Mouse (Mus musculus) G1E (cell line): ENCODE measurements around the gene Naa15. TPM values are rescaled to one million over a fixed set of nuclear protein-coding genes. Genes with fewer than 3 reads are reported as not detected.

Experiments used
- ATAC-seq: 2 replicates; pipeline ENCODE4 v1.8.0; 2016; ENCODE audit warnings: mild to moderate bottlenecking; ENCODE audit not compliant: insufficient number of reproducible peaks, poor library complexity, low FRiP score, severe bottlenecking; ENCODE audit errors: extremely low read depth
- DNase-seq: peaks from one replicate; pipeline ENCODE4 v3.0.0; 2012; ENCODE audit warnings: low spot score
- H3K27me3 ChIP-seq: 2 replicates; pipeline ENCODE4 v1.6.1; 2012; ENCODE audit warnings: mild to moderate bottlenecking, low read length, inconsistent platforms; ENCODE audit not compliant: insufficient read depth
- H3K36me3 ChIP-seq: replicated peaks from 2 replicates; pipeline ENCODE3; 2012; ENCODE audit warnings: mild to moderate bottlenecking, inconsistent platforms
- H3K4me1 ChIP-seq: 2 replicates; pipeline ENCODE4 v1.6.1; 2012; ENCODE audit warnings: low read depth, low read length, inconsistent platforms, mixed read lengths; ENCODE audit not compliant: insufficient read depth
- H3K4me3 ChIP-seq: 2 replicates; pipeline ENCODE4 v1.5.1; 2012; ENCODE audit warnings: low read depth, mild to moderate bottlenecking, inconsistent platforms, low read length, moderate library complexity, mixed read lengths
- H3K9me3 ChIP-seq: replicated peaks from 2 replicates; pipeline ENCODE4 v1.6.1; 2012; ENCODE audit warnings: inconsistent platforms
- CTCF ChIP-seq: IDR thresholded peaks from 2 replicates; pipeline ENCODE4 v1.5.1; 2012; ENCODE audit warnings: low read depth, low read length, inconsistent platforms, mixed read lengths
- GATA1 ChIP-seq: IDR thresholded peaks from 2 replicates; pipeline ENCODE4 v1.6.1; 2012; ENCODE audit warnings: borderline replicate concordance, low read length, inconsistent platforms, mixed read lengths
- GATA2 ChIP-seq: IDR thresholded peaks from 2 replicates; pipeline ENCODE4 v1.6.1; 2012; ENCODE audit warnings: low read depth, low read length, inconsistent platforms, borderline replicate concordance
- POLR2AphosphoS5 ChIP-seq: IDR thresholded peaks from 2 replicates; pipeline ENCODE4 v1.6.1; 2012; ENCODE audit warnings: low read depth, low read length, inconsistent platforms; ENCODE audit not compliant: insufficient replicate concordance
- TAL1 ChIP-seq: conservative IDR thresholded peaks from 2 replicates; pipeline ENCODE4 v1.6.1; 2012; ENCODE audit warnings: low read depth, low read length, inconsistent platforms, mixed read lengths
- polyA plus RNA-seq: library from polyadenylated mRNA; stranded (reverse); fragments of >175 nt; gene quantifications from 2 replicates; pipeline ENCODE4 v1.2.3, GENCODE M21; 2012
- total RNA-seq, 2 experiments: library from RNA; stranded (forward) in 1 of 2; stranded (reverse) in 1 of 2; fragments of 200-1000 nt in 1 of 2; fragments of >200 nt in 1 of 2; fragmentation: Nextera tagmentation in 1 of 2; gene quantifications; 2 replicates each; pipeline ENCODE4 v1.2.3; 2014 to 2017

Naa15 gene
- total and polyA plus RNA-seq, 3 experiments, result 28.6 to 138 (median 63.5) TPM

DNA sequence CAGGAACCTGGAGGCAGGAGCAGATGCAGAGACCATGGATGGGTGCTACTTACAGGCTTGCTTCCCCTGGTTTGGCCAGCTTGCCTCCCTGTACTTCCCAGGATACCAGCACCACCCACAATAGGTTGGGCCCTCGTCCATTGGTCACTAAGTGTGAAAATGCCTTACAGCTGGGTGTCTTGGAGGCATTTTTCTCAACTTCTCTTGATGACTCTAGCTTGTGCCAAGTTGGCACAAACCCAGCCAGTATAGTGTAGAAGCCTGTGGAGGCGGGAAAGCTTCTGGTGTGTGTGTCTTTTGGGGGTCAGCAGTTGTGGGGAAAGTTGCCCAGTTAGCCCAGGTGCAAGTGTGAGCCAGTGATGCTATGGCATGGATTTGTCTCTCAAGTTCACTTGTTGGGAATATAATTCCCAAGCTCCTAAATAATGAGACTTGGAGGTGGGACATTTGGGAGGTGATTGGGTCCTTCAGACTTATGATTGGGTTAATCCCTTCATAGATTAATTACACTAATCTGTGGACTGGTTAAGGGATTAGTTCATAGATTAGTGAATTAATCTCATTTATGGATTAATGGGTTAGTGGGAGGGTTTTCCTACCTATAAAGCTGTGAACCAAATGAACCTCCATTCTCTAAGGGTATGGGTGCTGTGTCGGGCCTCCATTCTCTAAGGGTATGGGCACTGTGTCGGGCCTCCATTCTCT is 71.7 kb downstream of the Naa15 start:
- Histone ChIP-seq H3K36me3 (peaks cover 32% of the 10 kb centered on the region), H3K4me3 (no peak overlapping the region), H3K9me3 (no peaks in the 10 kb centered on the region), H3K27me3 (no peaks in the 10 kb centered on the region), H3K4me1 (peaks cover 28% of the 10 kb centered on the region)
- ATAC-seq (no peak), DNase-seq (no peak)
- TF ChIP-seq TAL1, result no peak
- TF ChIP-seq GATA2, result no peak
- TF ChIP-seq POLR2AphosphoS5, result no peak
- TF ChIP-seq GATA1, result no peak
- TF ChIP-seq CTCF, result no peak

DNA sequence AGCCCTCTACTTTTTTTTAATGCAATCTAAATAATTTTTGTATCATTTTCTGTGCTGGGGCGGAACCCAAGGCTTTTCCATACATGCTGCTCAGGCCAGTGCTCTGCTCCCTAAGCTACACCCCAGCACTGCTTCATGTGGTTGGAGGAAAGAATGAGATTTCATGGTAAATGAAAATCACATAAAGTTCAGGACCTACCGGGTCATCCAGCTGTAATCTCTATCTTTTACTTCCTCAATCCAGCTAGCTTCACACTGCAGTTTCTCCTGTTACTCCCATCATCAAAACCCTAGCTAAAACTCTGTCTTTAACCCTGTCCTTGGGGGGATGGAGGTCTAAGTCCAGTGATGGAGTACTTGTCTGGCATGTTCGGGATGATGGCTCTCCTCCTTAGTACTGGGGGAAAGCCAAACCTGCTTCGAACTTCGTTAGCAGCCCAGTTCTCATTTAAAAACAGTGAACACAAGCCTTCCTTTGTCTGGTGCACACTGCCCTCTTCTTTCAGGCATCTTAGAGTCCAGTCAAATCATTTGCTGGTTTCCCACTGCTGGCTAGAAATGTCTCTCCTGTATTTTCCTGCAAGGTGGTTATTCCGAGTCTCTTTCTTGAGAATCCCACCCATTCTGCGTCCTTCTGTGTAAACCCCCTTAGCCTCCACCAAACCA is 75.3 kb downstream of the Naa15 start:
- peaks cover 9% of the 10 kb centered on the region for H3K4me1 ChIP-seq
- no peak for ATAC-seq
- H3K36me3 ChIP-seq, result peaks cover 62% of the 10 kb centered on the region
- DNase-seq, result no peak
- TF ChIP-seq CTCF, result no peak
- TF ChIP-seq POLR2AphosphoS5, result no peak
- no peak for TF ChIP-seq GATA2
- no peak for TF ChIP-seq GATA1
- TF ChIP-seq TAL1, result no peak
- H3K4me3 ChIP-seq, result no peak overlapping the region
- H3K27me3 ChIP-seq, result no peaks in the 10 kb centered on the region
- no peaks in the 10 kb centered on the region for H3K9me3 ChIP-seq

DNA sequence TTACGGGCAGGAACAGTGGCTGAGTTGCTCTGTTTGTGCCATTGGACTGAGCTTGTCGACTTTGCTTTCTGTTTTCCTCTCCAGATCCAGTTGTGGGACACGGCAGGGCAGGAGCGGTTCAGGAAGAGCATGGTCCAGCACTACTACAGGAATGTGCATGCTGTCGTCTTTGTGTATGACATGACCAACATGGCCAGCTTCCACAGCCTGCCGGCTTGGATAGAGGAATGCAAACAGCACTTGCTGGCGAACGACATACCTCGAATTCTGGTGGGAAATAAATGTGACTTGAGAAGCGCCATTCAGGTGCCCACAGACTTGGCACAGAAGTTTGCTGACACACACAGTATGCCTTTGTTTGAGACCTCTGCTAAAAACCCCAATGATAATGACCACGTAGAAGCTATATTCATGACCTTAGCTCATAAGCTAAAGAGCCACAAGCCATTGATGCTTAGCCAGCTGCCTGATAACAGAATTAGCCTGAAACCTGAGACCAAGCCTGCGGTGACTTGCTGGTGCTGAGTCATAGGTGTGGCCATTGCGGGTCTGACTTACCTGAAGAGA is 78.4 kb downstream of the Naa15 start:
- Histone ChIP-seq H3K27me3 (no peaks in the 10 kb centered on the region), H3K4me1 (peaks cover 2% of the 10 kb centered on the region; the same call in 1 of the 2 replicates), H3K4me3 (no peak overlapping the region), H3K36me3 (peaks cover 57% of the 10 kb centered on the region), H3K9me3 (no peaks in the 10 kb centered on the region)
- no peak for TF ChIP-seq GATA1
- TF ChIP-seq CTCF, result no peak
- TF ChIP-seq POLR2AphosphoS5, result no peak
- TF ChIP-seq GATA2, result no peak
- no peak for TF ChIP-seq TAL1
- no peak for ATAC-seq
- no peak for DNase-seq

DNA sequence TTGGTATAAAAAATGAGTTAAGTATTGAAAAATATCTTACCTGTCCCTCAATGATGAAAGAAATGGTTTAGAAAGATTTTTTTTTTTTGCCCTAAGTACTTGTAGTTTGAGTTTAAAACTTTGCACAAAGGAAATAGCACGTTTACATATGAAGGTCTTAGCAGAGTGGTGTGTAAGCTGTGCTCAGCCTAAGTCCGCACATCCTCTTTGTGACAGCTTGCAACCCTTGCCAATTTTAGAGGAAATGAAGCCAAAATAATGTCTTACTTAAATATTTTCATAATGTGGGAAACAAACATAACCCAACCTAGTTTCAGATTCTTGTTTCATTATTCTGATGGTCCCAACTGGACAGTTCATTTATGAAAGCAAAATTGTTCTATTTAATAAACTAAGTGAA is 79.5 kb downstream of the Naa15 start:
- Histone ChIP-seq H3K4me3 (no peak overlapping the region), H3K4me1 (peaks cover 2% of the 10 kb centered on the region; the same call in 1 of the 2 replicates), H3K9me3 (no peaks in the 10 kb centered on the region), H3K27me3 (no peaks in the 10 kb centered on the region), H3K36me3 (peaks cover 54% of the 10 kb centered on the region)
- DNase-seq, result no peak
- no peak for ATAC-seq
- no peak for TF ChIP-seq GATA1
- no peak for TF ChIP-seq CTCF
- TF ChIP-seq TAL1, result no peak
- TF ChIP-seq POLR2AphosphoS5, result no peak
- TF ChIP-seq GATA2, result no peak

DNA sequence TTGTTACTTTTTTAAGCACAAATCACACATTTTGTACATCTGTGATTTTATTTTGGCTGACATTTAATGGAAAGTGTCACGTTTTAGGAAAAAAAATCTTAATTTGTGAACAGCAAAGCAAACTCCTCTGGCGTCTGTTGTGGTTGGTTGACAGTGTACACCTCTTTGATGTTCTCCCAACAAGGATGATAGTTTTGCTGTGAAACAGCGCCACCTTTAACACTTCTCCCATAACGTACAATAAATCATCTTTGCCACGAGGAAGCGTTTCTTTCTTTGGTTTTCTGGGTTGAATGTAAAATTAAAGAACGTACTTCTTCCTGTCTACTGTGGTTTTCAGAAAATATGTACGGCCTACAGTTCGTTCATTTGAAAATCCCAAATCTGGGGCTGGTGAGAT is 80.7 kb downstream of the Naa15 start:
- Histone ChIP-seq H3K27me3 (no peaks in the 10 kb centered on the region), H3K4me3 (no peak overlapping the region), H3K4me1 (peaks cover 2% of the 10 kb centered on the region; the same call in 1 of the 2 replicates), H3K36me3 (peaks cover 50% of the 10 kb centered on the region), H3K9me3 (no peaks in the 10 kb centered on the region)
- TF ChIP-seq GATA1, result no peak
- TF ChIP-seq TAL1, result no peak
- TF ChIP-seq GATA2, result no peak
- no peak for TF ChIP-seq POLR2AphosphoS5
- no peak for TF ChIP-seq CTCF
- no peak for DNase-seq
- ATAC-seq, result no peak

DNA sequence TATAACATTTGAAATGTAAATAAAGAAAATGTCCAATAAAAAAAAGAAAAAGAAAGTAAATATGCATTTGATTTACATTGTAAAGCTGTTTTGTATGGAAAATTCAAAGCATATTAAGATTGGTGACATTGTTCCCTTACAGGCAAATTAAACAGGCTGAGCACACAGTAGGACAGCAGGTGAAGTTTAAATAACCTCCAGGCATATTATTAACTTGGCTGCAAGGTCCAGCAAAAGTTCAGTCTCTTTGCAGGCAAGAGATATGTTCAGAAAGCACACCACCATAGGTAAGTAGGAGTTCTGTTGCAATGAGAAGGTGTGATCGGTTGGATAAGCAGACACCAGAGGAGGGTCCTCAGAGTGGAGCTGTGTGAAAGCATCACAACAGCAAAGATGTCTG is 83.0 kb downstream of the Naa15 start:
- H3K4me1 ChIP-seq, result peaks cover 2% of the 10 kb centered on the region; the same call in 1 of the 2 replicates
- H3K9me3 ChIP-seq, result no peaks in the 10 kb centered on the region
- no peak overlapping the region for H3K4me3 ChIP-seq
- DNase-seq (no peak), ATAC-seq (no peak)
- peaks cover 30% of the 10 kb centered on the region for H3K36me3 ChIP-seq
- no peaks in the 10 kb centered on the region for H3K27me3 ChIP-seq
- TF ChIP-seq GATA2 (no peak), GATA1 (no peak), CTCF (no peak), TAL1 (no peak), POLR2AphosphoS5 (no peak)
